Mouse (Mus musculus): ENCODE measurements around the gene Synrg.

Synrg gene

GRCm38 (mm10) chr11:84073816-84074764 is 109.9 kb downstream of the Synrg start:
- no peak for DNase-seq (ENCODE audit: low read depth, low spot score)

GRCm38 (mm10) chr11:84077008-84077407 is 112.8 kb downstream of the Synrg start:
- no peak for DNase-seq (ENCODE audit: low read depth, low spot score)

- DNase-seq (ENCODE audit: low read depth, low spot score): no peak
Observed at GRCm38 (mm10) chr11:84078601-84079000, 114.4 kb downstream of the Synrg start.

GRCm38 (mm10) chr11:84079361-84079760 is 115.1 kb downstream of the Synrg start:
- no peak for DNase-seq (ENCODE audit: low read depth, low spot score)

GRCm38 (mm10) chr11:84079887-84080286 is 115.7 kb downstream of the Synrg start:
- no peak for DNase-seq (ENCODE audit: low read depth, low spot score)

GRCm38 (mm10) chr11:84080327-84080726 is 116.1 kb downstream of the Synrg start:
- DNase-seq (ENCODE audit: low read depth, low spot score): no peak

- DNase-seq (ENCODE audit: low read depth, low spot score): no peak
Observed at GRCm38 (mm10) chr11:84081901-84082300, 117.7 kb downstream of the Synrg start.

- no peak for DNase-seq (ENCODE audit: low read depth, low spot score)
Observed at GRCm38 (mm10) chr11:84090572-84090971, 126.3 kb downstream of the Synrg start.
